Mouse (Mus musculus) liver, embryonic 14.5 days (tissue): Measurements from ENCODE around the gene Olfr10.

Experiments used
- CTCF ChIP-seq: IDR thresholded peaks from 2 replicates; pipeline ENCODE4 v1.5.1; 2016; ENCODE audit warnings: antibody characterized with exemption, low read depth, control low read depth
- EP300 ChIP-seq: IDR thresholded peaks from 2 replicates; pipeline ENCODE4 v1.6.1; 2016; ENCODE audit warnings: antibody characterized with exemption, low read depth

DNA sequence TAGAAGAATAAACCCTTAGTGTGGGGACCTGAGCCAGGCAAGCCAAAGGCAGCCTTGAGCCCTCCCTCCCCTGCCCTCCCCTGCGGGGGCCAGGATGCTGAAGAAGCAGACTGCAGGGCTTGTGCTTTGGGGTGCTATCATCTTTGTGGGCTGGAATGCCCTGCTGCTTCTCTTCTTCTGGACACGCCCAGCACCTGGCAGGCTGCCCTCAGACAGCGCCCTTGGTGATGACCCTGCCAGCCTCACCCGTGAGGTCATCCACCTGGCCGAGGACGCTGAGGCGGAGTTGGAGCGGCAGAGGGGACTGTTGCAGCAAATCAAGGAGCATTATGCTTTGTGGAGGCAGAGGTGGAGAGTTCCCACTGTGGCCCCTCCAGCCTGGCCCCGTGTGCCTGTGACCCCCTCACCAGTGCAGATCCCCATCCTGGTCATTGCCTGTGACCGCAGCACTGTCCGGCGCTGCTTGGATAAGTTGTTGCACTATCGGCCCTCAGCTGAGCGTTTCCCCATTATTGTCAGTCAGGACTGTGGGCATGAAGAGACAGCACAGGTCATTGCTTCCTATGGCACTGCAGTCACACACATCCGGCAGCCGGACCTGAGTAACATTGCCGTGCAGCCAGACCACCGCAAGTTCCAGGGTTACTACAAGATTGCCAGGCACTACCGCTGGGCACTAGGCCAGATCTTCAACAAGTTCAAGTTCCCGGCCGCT, 43.8 kb upstream of the Olfr10 start:
- TF ChIP-seq CTCF: no peak
- no peak for TF ChIP-seq EP300
